Mouse (Mus musculus) MEL (cell line): ENCODE results near the gene Jmjd7. TPM values are rescaled to one million over a fixed set of nuclear protein-coding genes. Genes with fewer than 3 reads are reported as not detected.

ENCODE experiments used
- DNase-seq: peaks from one replicate; pipeline ENCODE4 v3.0.0; 2011; ENCODE audit warnings: low read depth, low spot score
- H3K27ac ChIP-seq: 2 replicates; pipeline ENCODE4 v1.5.1; 2012; ENCODE audit warnings: low read depth, mild to moderate bottlenecking, control low read depth, low read length, moderate library complexity; ENCODE audit not compliant: control insufficient read depth
- H3K27me3 ChIP-seq, 2 experiments: fragments of 150-350 bp in 1 of 2; sonication (generic) in 1 of 2; 2 replicates each; pipeline ENCODE4 v1.6.1; 2012; ENCODE audit warnings: low read length in 2 of 2, mild to moderate bottlenecking in 2 of 2, improper control_type of control experiment in 1 of 2, moderate library complexity in 1 of 2; ENCODE audit not compliant: insufficient read depth in 2 of 2, control insufficient read depth in 1 of 2
- H3K36me3 ChIP-seq, 2 experiments: 2 replicates each; pipeline ENCODE4 v1.6.1; 2012 to 2014; ENCODE audit warnings: low read length in 2 of 2, improper control_type of control experiment in 1 of 2, inconsistent platforms in 1 of 2, mild to moderate bottlenecking in 1 of 2; ENCODE audit not compliant: insufficient read depth in 2 of 2, control insufficient read depth in 1 of 2
- H3K4me1 ChIP-seq, 2 experiments: fragments of 150-350 bp in 1 of 2; sonication (generic) in 1 of 2; 2 replicates each; pipeline ENCODE4 v1.6.1; 2012; ENCODE audit warnings: low read length in 2 of 2, improper control_type of control experiment in 1 of 2, mild to moderate bottlenecking in 1 of 2; ENCODE audit not compliant: insufficient read depth in 2 of 2, control insufficient read depth in 1 of 2
- H3K4me3 ChIP-seq, 2 experiments: fragments of 150-350 bp in 1 of 2; sonication (generic) in 1 of 2; 2 replicates each; pipeline ENCODE4 v1.5.1; 2012; ENCODE audit warnings: low read depth in 2 of 2, low read length in 2 of 2, mild to moderate bottlenecking in 2 of 2, moderate library complexity in 2 of 2, control low read depth in 1 of 2, improper control_type of control experiment in 1 of 2; ENCODE audit not compliant: control insufficient read depth in 1 of 2, insufficient read depth in 1 of 2
- H3K79me2 ChIP-seq: 2 replicates; pipeline ENCODE4 v1.6.1; 2012; ENCODE audit warnings: mild to moderate bottlenecking, low read length, moderate library complexity; ENCODE audit not compliant: control insufficient read depth, poor library complexity, insufficient read depth
- H3K9ac ChIP-seq: 2 replicates; pipeline ENCODE4 v1.6.1; 2012; ENCODE audit warnings: low read depth, mild to moderate bottlenecking, control low read depth, low read length, moderate library complexity; ENCODE audit not compliant: control insufficient read depth, poor library complexity, severe bottlenecking
- H3K9me3 ChIP-seq: fragments of 150-350 bp; sonication (generic); replicated peaks from 2 replicates; pipeline ENCODE4 v1.6.1; 2012; ENCODE audit warnings: mild to moderate bottlenecking, low read length, improper control_type of control experiment, moderate library complexity; ENCODE audit not compliant: insufficient read depth
- CHD1 ChIP-seq: IDR thresholded peaks from 2 replicates; pipeline ENCODE4 v1.6.1; 2012; ENCODE audit warnings: low read depth, mild to moderate bottlenecking, inconsistent platforms, low read length, improper control_type of control experiment
- CHD2 ChIP-seq: IDR thresholded peaks from 2 replicates; pipeline ENCODE4 v1.6.1; 2011; ENCODE audit warnings: low read length, improper control_type of control experiment
- CTCF ChIP-seq, 3 experiments: IDR thresholded peaks in 2 of 3; conservative IDR thresholded peaks in 1 of 3; 2 replicates each; pipeline ENCODE4 v1.5.1; 2011 to 2012; ENCODE audit warnings: low read length in 3 of 3, low read depth in 2 of 3, mild to moderate bottlenecking in 2 of 3, improper control_type of control experiment in 1 of 3, inconsistent platforms in 1 of 3, mixed read lengths in 1 of 3, moderate library complexity in 1 of 3; ENCODE audit not compliant: control insufficient read depth in 1 of 3, insufficient read depth in 1 of 3, poor library complexity in 1 of 3, severe bottlenecking in 1 of 3
- ELF1 ChIP-seq: IDR thresholded peaks from 2 replicates; pipeline ENCODE4 v1.6.1; 2014; ENCODE audit warnings: low read depth, mild to moderate bottlenecking, inconsistent platforms, low read length, improper control_type of control experiment, moderate library complexity
- EP300 ChIP-seq, 2 experiments: IDR thresholded peaks; 2 replicates each; pipeline ENCODE4 v1.6.1; 2011; ENCODE audit warnings: improper control_type of control experiment in 2 of 2, low read length in 2 of 2, low read depth in 1 of 2, mild to moderate bottlenecking in 1 of 2
- HCFC1 ChIP-seq: IDR thresholded peaks from 2 replicates; pipeline ENCODE4 v1.6.1; 2012; ENCODE audit warnings: low read depth, mild to moderate bottlenecking, inconsistent platforms, low read length, improper control_type of control experiment, moderate library complexity
- JUND ChIP-seq: IDR thresholded peaks from 2 replicates; pipeline ENCODE4 v1.6.1; 2011; ENCODE audit warnings: low read depth, mild to moderate bottlenecking, improper control_type of control experiment, low read length
- KAT2A ChIP-seq: conservative IDR thresholded peaks from 2 replicates; pipeline ENCODE4 v1.6.1; 2012; ENCODE audit warnings: low read depth, low read length, improper control_type of control experiment, inconsistent platforms
- MAFK ChIP-seq: IDR thresholded peaks from 2 replicates; pipeline ENCODE4 v1.6.1; 2011; ENCODE audit warnings: low read depth, mild to moderate bottlenecking, low read length, improper control_type of control experiment, borderline replicate concordance
- MEF2A ChIP-seq: IDR thresholded peaks from 2 replicates; pipeline ENCODE4 v1.6.1; 2014; ENCODE audit warnings: low read depth, mild to moderate bottlenecking, inconsistent platforms, low read length, improper control_type of control experiment; ENCODE audit not compliant: poor library complexity, insufficient replicate concordance, severe bottlenecking; ENCODE audit errors: extremely low read depth
- MYB ChIP-seq: IDR thresholded peaks from 2 replicates; pipeline ENCODE4 v1.6.1; 2011; ENCODE audit warnings: mild to moderate bottlenecking, low read depth, low read length, improper control_type of control experiment
- NELFE ChIP-seq: IDR thresholded peaks from 2 replicates; pipeline ENCODE4 v1.6.1; 2011; ENCODE audit warnings: low read depth, low read length, improper control_type of control experiment
- NRF1 ChIP-seq: IDR thresholded peaks from 2 replicates; pipeline ENCODE4 v1.6.1; 2014; ENCODE audit warnings: low read depth, mild to moderate bottlenecking, inconsistent platforms, low read length, improper control_type of control experiment, moderate library complexity; ENCODE audit not compliant: poor library complexity, insufficient read depth, severe bottlenecking
- POLR2AphosphoS5 ChIP-seq: IDR thresholded peaks from 2 replicates; pipeline ENCODE4 v1.6.1; 2012; ENCODE audit warnings: low read depth, borderline replicate concordance, mild to moderate bottlenecking, inconsistent platforms, low read length, moderate library complexity, mixed read lengths
- RCOR1 ChIP-seq: IDR thresholded peaks from 2 replicates; pipeline ENCODE4 v1.6.1; 2012; ENCODE audit warnings: low read depth, mild to moderate bottlenecking, inconsistent platforms, low read length, improper control_type of control experiment
- SIN3A ChIP-seq: IDR thresholded peaks from 2 replicates; pipeline ENCODE4 v1.6.1; 2012; ENCODE audit warnings: low read length, improper control_type of control experiment, inconsistent platforms
- SMC3 ChIP-seq: IDR thresholded peaks from 2 replicates; pipeline ENCODE4 v1.6.1; 2011; ENCODE audit warnings: low read depth, low read length, improper control_type of control experiment
- TAL1 ChIP-seq: IDR thresholded peaks from 2 replicates; pipeline ENCODE4 v1.6.1; 2012; ENCODE audit warnings: mild to moderate bottlenecking, inconsistent platforms, low read length, moderate library complexity, mixed read lengths
- TBP ChIP-seq: IDR thresholded peaks from 2 replicates; pipeline ENCODE4 v1.8.0; 2011; ENCODE audit warnings: low read depth, low read length, improper control_type of control experiment
- TCF12 ChIP-seq: IDR thresholded peaks from 2 replicates; pipeline ENCODE4 v1.6.1; 2014; ENCODE audit warnings: low read depth, mild to moderate bottlenecking, inconsistent platforms, low read length, improper control_type of control experiment, moderate library complexity
- USF2 ChIP-seq, 2 experiments: IDR thresholded peaks; 2 replicates each; pipeline ENCODE4 v1.6.1; 2011 to 2012; ENCODE audit warnings: improper control_type of control experiment in 2 of 2, low read length in 2 of 2, borderline replicate concordance in 1 of 2, inconsistent platforms in 1 of 2, low read depth in 1 of 2, mild to moderate bottlenecking in 1 of 2; ENCODE audit not compliant: insufficient read depth in 1 of 2
- polyA plus RNA-seq, 2 experiments: library from polyadenylated mRNA; stranded (reverse) in 1 of 2; unstranded in 1 of 2; fragments of >175 nt in 1 of 2; fragments of >200 nt in 1 of 2; gene quantifications; 2 replicates each; pipeline versions ENCODE4 v1.2.1 to v1.2.4; 2012; ENCODE audit warnings: low replicate concordance in 2 of 2, low read depth in 1 of 2; ENCODE audit not compliant: insufficient read length in 2 of 2, insufficient read depth in 1 of 2, missing spikeins in 1 of 2
- total RNA-seq: library from RNA; depleted of rRNA; stranded (reverse); fragments of 300-350 nt; gene quantifications from 2 replicates; pipeline ENCODE4 v1.2.3, GENCODE M21; 2012

Jmjd7 gene
- total and polyA plus RNA-seq, 3 experiments, result 4.2 to 12.0 TPM; not detected in 1

DNA sequence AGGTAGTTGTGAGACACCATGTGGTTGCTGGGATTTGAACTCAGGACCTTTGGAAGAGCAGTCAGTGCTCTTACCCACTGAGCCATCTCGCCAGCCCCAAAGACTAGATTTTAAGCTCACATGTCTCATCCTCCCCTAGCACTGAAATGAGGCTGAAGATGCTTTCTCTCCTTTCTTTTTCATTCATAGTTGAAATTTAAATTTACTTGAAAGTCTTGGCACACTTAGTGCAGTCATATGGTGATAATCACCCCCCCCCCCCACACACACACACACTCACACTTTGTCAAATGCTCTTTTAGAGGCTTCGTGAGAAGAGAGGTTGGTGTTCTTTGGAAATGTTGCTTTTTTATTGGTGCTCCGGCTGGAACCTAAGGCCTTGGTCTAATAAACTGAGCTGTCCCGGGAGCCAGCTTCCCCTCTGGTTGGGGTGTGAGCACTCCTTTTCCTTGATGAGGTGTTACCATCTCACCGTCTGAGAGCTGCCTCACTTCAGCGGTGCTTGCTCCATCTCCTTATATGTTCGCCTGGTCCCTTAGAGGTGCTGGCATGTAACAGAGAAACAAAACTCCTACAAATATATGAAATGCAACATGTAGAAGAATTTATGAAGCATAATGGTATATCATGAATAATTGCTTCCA lies 46.8 kb upstream of the Jmjd7 start:
- Histone ChIP-seq H3K27ac (no peak overlapping the region), H3K27me3 (no peaks in the 10 kb centered on the region), H3K4me1 (no peaks in the 10 kb centered on the region)

DNA sequence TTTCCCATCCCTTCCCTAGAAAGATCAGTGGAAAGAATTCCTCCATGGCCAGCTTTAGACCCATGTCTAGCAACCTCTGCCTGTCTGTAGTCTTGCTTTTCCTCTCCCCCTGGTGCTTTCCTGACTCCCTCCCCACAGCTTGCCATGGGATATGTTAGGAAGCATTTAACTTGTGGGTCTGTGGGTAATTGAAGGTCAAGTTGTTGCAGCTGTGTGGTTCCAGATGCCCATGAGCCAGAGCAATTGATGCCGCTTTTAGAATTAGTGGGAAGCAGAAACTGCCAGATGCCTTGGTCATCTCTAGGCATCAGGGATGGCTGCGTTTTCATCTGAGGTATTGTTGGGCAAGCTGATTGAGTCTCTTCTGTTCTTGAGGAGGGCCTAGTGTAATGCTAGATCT lies 45.7 kb upstream of the Jmjd7 start:
- no peaks in the 10 kb centered on the region for H3K27me3 ChIP-seq
- no peak overlapping the region for H3K27ac ChIP-seq
- H3K4me3 ChIP-seq, result no peak overlapping the region
- DNase-seq, result no peak
- TF ChIP-seq TAL1, result no peak
- no peak for TF ChIP-seq KAT2A
- no peak for TF ChIP-seq TBP
- no peak for TF ChIP-seq TCF12
- TF ChIP-seq EP300 (IDR thresholded peaks at IDR 0.05; ENCODE audit: low read depth in 1 of 2, low read length in 2 of 2), result no peak
- no peak for TF ChIP-seq CHD2
- no peak for TF ChIP-seq POLR2AphosphoS5
- TF ChIP-seq JUND, result no peak
- TF ChIP-seq HCFC1, result no peak
- no peak for TF ChIP-seq SIN3A
- TF ChIP-seq RCOR1, result no peak
- no peak for TF ChIP-seq USF2 (IDR thresholded peaks at IDR 0.05; ENCODE audit: borderline replicate concordance in 1 of 2, insufficient read depth in 1 of 2, low read depth in 1 of 2, low read length in 2 of 2)
- no peak for TF ChIP-seq MYB
- TF ChIP-seq ELF1, result no peak
- no peak for TF ChIP-seq NELFE
- no peak for TF ChIP-seq MEF2A
- no peak for TF ChIP-seq CTCF (IDR thresholded peaks at IDR 0.05 in 2 of 3, conservative IDR thresholded peaks at IDR 0.05 in 1 of 3; ENCODE audit: control insufficient read depth in 1 of 3, insufficient read depth in 1 of 3, low read depth in 2 of 3, low read length in 3 of 3, poor library complexity in 1 of 3, severe bottlenecking in 1 of 3)
- no peak for TF ChIP-seq MAFK
- no peak for TF ChIP-seq SMC3
- no peak for TF ChIP-seq CHD1
- H3K79me2 ChIP-seq, result no peaks in the 10 kb centered on the region
- no peaks in the 10 kb centered on the region; a peak in 1 of 4 replicates for H3K36me3 ChIP-seq
- H3K4me1 ChIP-seq, result peaks cover 0 to 4% of the 10 kb centered on the region in 2 experiments; a peak in 3 of 4 replicates
- no peak overlapping the region for H3K9ac ChIP-seq
- H3K9me3 ChIP-seq, result no peaks in the 10 kb centered on the region

More for the DNA sequence above, 46.8 kb upstream of the Jmjd7 start:
- no peak for DNase-seq
- TF ChIP-seq SMC3 (no peak), NRF1 (no peak), HCFC1 (no peak), MAFK (no peak), TBP (0 out of 2 replicates have a peak, but pooled peaks have one; percentile 36)
- H3K9ac ChIP-seq, result no peak overlapping the region
- no peak overlapping the region for H3K4me3 ChIP-seq
- H3K9me3 ChIP-seq, result no peaks in the 10 kb centered on the region
- no peaks in the 10 kb centered on the region for H3K79me2 ChIP-seq
- H3K36me3 ChIP-seq, result no peaks in the 10 kb centered on the region
